Mouse (Mus musculus): Measurements from ENCODE around the gene Aftph. TPM values are rescaled to one million over a fixed set of nuclear protein-coding genes. Genes with fewer than 3 reads are reported as not detected.
A peak's percentile ranks its signal among the peaks of the same experiment; 100 is the strongest.

The Aftph gene
- polyA plus RNA-seq, 1 experiment from 2014 or later, result 22.1 TPM

DNA sequence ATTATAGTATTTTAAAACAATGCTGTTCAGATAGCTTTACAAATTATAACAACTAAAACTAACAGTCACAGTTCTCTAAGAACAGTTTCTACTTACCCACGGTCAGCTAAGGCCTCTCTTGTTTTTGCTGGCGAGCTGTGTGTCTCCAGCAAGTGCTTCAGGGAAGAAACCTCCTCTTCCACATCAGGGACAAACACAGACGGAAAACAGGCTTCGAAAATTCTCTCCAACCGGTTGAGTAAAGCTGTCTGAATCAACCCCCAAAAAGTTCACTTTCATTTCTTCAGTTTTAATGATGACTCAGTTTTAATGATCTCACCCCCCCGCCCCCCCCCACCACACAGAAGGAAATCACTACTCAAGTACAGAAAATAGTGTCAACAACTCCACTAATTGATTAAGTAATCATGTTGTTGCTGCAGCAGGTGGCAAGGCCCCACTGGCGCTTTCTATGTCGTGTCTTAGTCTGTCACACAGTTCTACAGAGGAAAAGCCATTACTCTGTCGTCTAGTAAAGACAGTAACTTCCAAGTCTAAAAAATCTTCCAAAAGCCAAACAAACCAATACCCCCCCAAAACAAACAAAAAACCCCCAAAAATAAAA is 29.2 kb downstream of the Aftph start:
- Histone ChIP-seq H3K27me3 (replicated peaks) (no peaks in the 10 kb centered on the region), H3K4me1 (replicated peaks) (no peaks in the 10 kb centered on the region), H3K27ac (no peak overlapping the region), H3K9ac (no peak overlapping the region), H3K4me3 (replicated peaks) (no peak overlapping the region), H3K4me2 (replicated peaks) (no peak overlapping the region), H3K36me3 (no peaks in the 10 kb centered on the region), H3K9me3 (no peaks in the 10 kb centered on the region)
- 69% methylated on average over 9 of the region's 9 CpGs for WGBS
- ATAC-seq, result no peak

DNA sequence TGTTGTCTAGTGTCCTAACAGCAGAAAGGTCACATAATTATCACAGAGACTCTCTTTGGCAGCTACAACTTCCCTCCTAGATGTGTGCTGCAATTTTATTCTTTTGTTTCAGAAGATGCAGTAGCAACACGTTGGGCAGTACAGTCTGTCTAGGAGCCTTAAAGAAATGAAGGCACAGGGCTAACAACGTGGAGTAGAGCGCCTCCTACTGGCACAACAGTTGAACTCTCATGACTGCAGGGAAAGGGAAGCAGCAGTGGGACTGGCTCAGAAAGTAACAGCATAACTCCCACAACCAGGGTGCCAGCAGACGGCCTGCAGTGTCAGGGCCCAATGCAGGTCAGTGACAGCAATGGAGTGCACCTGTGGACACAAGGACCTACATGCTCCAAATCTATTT is 50.4 kb downstream of the Aftph start:
- H3K4me1 ChIP-seq (replicated peaks), result no peaks in the 10 kb centered on the region
- H3K4me3 ChIP-seq (replicated peaks), result no peak overlapping the region
- no peak overlapping the region for H3K27ac ChIP-seq
- H3K9me3 ChIP-seq, result no peaks in the 10 kb centered on the region
- H3K36me3 ChIP-seq, result no peaks in the 10 kb centered on the region; the same call in 1 of the 2 replicates
- no peak overlapping the region for H3K9ac ChIP-seq
- 8% methylated on average over 4 of the region's 4 CpGs for WGBS
- ATAC-seq, result peak; percentile 76
- no peak overlapping the region for H3K4me2 ChIP-seq (replicated peaks)
- H3K27me3 ChIP-seq (replicated peaks), result no peaks in the 10 kb centered on the region

DNA sequence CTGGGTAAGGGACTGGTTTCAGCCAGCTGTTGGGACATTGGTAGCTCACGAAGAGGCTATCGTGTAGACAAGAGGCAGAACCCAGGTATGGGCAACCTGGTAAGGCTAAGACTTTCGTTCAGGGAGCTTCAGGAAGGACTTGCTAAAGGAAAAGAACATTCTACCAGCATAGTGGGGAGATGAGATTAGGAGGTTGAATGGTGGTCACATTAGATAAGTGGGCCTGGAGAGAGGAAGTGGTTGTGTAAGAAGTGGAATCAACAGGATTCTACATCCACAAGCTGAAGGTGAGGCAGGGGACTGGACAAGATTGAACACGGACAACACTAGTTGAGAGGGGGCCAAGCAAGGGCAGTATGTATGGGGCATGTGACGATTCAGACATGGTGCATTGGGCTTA is 59.7 kb downstream of the Aftph start:
- no peak for ATAC-seq
- 95% methylated on average over 5 of the region's 5 CpGs for WGBS
- Histone ChIP-seq H3K4me3 (replicated peaks) (no peak overlapping the region), H3K4me1 (replicated peaks) (no peaks in the 10 kb centered on the region), H3K9ac (no peak overlapping the region), H3K27me3 (replicated peaks) (no peaks in the 10 kb centered on the region), H3K9me3 (no peaks in the 10 kb centered on the region), H3K4me2 (replicated peaks) (no peak overlapping the region), H3K27ac (no peak overlapping the region), H3K36me3 (no peaks in the 10 kb centered on the region)

DNA sequence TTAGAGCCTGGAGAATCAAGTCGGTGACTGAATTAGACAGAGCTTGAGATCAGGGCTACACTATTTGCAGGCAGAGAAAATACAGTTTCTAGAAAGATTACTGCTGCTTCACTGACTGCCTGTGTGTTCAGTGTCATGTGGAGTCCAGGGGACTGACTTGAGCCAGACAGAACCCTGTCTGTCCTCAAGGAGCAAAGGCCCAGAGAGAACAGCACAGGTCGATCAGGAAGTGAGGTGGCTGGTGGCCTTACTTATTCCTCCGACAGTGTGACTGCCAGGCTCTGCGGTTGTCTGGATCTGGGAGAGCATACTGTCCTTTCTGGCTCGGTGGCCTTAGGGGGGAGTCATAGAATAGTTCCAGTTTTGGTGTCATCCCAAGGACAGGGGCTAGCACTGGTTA is 60.6 kb downstream of the Aftph start:
- no peak overlapping the region for H3K4me3 ChIP-seq (replicated peaks)
- no peaks in the 10 kb centered on the region for H3K27me3 ChIP-seq (replicated peaks)
- no peak overlapping the region for H3K4me2 ChIP-seq (replicated peaks)
- H3K27ac ChIP-seq, result no peak overlapping the region
- no peaks in the 10 kb centered on the region for H3K36me3 ChIP-seq
- no peaks in the 10 kb centered on the region for H3K9me3 ChIP-seq
- ATAC-seq, result no peak
- no peaks in the 10 kb centered on the region for H3K4me1 ChIP-seq (replicated peaks)
- H3K9ac ChIP-seq, result no peak overlapping the region
- 86% methylated on average over 5 of the region's 5 CpGs for WGBS

DNA sequence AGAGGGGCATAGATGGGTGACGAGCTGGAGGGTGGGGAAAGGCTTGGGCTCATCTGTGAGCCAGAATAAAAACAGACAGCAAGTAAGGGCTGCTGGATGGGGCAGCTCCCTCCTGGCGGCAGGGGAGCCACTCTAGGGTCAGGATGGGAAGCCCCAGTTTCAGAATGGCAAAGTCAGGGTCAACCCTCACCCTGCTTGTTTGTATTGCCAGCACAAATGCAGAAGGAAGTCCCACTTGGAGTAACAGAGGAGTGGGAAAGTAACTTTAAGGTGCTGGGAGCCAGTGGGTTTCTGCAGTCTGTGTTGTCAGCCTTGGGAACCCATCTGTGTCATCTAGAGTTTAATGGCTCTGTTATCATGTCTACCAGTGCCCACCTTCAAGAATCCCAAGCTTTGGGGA is 62.0 kb downstream of the Aftph start:
- no peaks in the 10 kb centered on the region for H3K4me1 ChIP-seq (replicated peaks)
- H3K9ac ChIP-seq, result no peak overlapping the region
- no peak overlapping the region for H3K4me3 ChIP-seq (replicated peaks)
- no peak for ATAC-seq
- H3K27me3 ChIP-seq (replicated peaks), result no peaks in the 10 kb centered on the region
- H3K36me3 ChIP-seq, result no peaks in the 10 kb centered on the region
- H3K9me3 ChIP-seq, result no peaks in the 10 kb centered on the region
- 70% methylated on average over 2 of the region's 2 CpGs for WGBS
- no peak overlapping the region for H3K27ac ChIP-seq
- H3K4me2 ChIP-seq (replicated peaks), result no peak overlapping the region

DNA sequence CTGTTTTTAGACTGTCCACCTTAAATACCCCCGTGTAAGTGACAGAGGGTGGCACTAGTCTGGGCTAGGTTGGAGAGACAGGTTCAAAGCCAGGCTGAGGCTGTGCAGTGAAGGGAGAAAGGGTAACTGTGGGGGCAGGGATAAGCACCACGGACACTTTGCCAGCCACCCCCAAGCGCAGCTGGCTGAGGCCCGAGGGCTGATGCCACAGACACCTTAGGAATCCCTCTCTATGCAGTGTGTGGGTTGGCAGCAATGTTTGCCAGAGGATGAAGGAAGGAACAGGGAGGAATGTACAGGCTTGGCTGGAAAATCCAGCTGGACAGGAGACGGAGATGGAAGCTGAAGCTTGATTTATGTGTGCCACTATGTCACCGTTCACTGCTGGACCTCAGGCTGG is 68.9 kb downstream of the Aftph start:
- Histone ChIP-seq H3K4me2 (replicated peaks) (no peak overlapping the region), H3K36me3 (no peaks in the 10 kb centered on the region), H3K4me3 (replicated peaks) (no peak overlapping the region), H3K9me3 (no peaks in the 10 kb centered on the region), H3K27me3 (replicated peaks) (no peaks in the 10 kb centered on the region), H3K9ac (no peak overlapping the region), H3K27ac (no peak overlapping the region), H3K4me1 (replicated peaks) (no peaks in the 10 kb centered on the region)
- 69% methylated on average over 6 of the region's 6 CpGs for WGBS
- no peak for ATAC-seq

DNA sequence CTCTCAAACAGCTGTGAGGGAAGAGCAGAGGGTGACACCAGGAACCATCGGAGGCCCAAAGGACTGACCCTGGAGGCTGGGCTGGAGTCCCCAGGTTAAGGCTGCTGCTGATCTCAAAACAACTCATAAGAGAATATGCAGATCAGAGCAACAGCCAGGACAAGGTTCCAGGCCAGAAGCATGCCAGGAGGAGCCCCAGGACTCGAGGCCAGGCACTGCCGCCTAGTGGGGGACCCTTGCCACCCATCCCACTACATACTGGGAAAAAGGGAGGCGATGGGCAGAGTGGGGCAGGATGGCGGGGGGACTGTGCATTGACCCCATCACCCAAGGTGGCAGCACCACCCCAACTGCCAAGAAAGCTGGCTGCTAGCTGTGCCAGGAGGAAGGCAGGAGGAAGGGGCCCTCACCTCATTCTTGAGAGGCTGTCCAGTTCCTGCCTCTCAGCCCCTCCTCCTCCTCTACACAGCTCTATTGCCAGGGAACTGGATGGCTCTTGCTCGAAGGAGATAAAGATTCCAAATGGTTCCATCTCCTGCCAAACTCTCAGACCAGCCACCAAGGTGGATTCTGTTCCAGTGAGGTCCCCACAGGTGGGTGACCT is 69.5 kb downstream of the Aftph start:
- H3K9me3 ChIP-seq, result no peaks in the 10 kb centered on the region
- no peak for ATAC-seq
- no peaks in the 10 kb centered on the region for H3K27me3 ChIP-seq (replicated peaks)
- H3K4me1 ChIP-seq (replicated peaks), result no peaks in the 10 kb centered on the region
- H3K9ac ChIP-seq, result no peak overlapping the region
- no peaks in the 10 kb centered on the region for H3K36me3 ChIP-seq
- no peak overlapping the region for H3K4me3 ChIP-seq (replicated peaks)
- no peak overlapping the region for H3K27ac ChIP-seq
- no peak overlapping the region for H3K4me2 ChIP-seq (replicated peaks)
- 58% methylated on average over 6 of the region's 6 CpGs for WGBS

DNA sequence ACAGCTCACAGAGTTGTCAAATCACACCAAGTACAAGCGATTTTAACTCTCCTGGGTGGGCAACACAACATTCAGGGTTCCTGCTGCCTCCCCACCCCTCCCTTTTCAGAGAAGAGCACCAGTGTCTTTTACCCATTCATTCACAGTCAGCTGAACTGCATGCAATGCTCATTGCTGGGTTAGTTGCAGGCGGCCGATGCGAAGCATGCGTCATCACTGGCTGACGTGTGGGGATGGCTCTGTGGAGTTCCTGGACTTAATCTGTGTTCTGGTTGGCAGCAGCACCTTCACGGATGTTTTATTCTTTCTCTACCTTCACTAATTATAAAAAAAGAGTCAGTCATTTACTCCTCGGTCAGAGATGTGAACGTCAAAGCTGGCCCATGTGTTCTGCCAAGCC is 76.5 kb downstream of the Aftph start:
- Histone ChIP-seq H3K36me3 (no peaks in the 10 kb centered on the region), H3K9ac (no peak overlapping the region), H3K4me3 (replicated peaks) (no peak overlapping the region), H3K27me3 (replicated peaks) (no peaks in the 10 kb centered on the region), H3K4me1 (replicated peaks) (0 out of 2 replicates have a peak, but pooled peaks cover 4% of the 10 kb centered on the region), H3K27ac (no peak overlapping the region), H3K9me3 (no peaks in the 10 kb centered on the region), H3K4me2 (replicated peaks) (no peak overlapping the region)
- ATAC-seq, result no peak
- WGBS, result 80% methylated on average over 9 of the region's 9 CpGs

DNA sequence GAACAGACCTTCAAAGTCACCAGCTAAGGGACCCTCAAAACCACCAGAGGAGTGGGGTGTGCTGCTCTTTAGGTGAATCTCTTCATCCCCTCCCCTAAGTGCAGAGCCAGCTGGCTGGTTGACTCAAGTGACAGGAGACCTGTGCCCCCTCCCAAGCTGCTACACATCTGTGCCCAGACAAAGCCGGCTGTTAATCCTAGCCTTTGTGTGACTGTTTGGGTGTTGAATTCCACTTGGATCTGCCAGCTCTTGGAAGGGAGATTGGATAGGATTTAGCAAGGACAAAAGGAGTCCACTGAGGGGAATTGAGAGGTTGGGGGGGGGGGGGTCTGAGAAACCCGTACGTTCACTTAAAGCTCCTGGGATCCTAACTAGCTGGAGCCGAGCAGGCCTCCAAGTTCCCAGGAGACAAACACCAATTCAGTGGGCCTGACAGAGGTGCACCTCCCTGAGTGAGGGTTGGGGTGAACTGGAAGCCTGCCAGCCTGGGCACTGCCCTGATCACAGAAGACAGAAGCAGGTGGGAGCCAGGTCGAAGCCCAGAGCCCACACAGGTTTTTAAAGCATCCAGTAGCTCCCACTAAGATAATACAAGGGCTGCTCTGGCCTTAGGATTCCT is 77.7 kb downstream of the Aftph start:
- Histone ChIP-seq H3K36me3 (no peaks in the 10 kb centered on the region), H3K9me3 (no peaks in the 10 kb centered on the region), H3K9ac (no peak overlapping the region), H3K27me3 (replicated peaks) (no peaks in the 10 kb centered on the region), H3K4me3 (replicated peaks) (no peak overlapping the region), H3K4me2 (replicated peaks) (no peak overlapping the region), H3K4me1 (replicated peaks) (0 out of 2 replicates have a peak, but pooled peaks cover 4% of the 10 kb centered on the region), H3K27ac (no peak overlapping the region)
- no peak for ATAC-seq
- 66% methylated on average over 5 of the region's 5 CpGs for whole genome bisulfite sequencing

DNA sequence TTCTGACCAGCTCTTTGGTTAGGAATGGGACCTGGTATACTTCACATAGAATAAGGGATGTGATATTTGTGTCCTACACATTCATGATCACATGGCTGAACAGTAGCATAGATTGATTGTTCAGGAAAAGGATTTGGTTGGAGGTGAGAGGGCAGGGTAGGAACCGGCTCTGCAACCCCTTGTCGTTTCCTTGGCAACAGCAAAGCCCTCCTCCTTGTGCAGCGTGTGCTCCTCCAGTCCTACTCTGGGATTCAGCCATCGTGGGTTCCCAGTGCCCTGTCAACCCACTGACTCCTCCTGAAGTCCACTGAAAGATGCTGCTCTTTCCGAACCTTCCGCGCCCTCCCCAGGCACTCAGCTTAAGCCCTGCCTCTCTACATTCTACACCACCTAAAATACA is 78.6 kb downstream of the Aftph start:
- no peaks in the 10 kb centered on the region for H3K9me3 ChIP-seq
- 60% methylated on average over 7 of the region's 7 CpGs for WGBS
- no peak overlapping the region for H3K4me2 ChIP-seq (replicated peaks)
- no peak; the same call in 1 of the 2 replicates for ATAC-seq
- H3K36me3 ChIP-seq, result no peaks in the 10 kb centered on the region
- no peaks in the 10 kb centered on the region for H3K27me3 ChIP-seq (replicated peaks)
- no peak overlapping the region for H3K9ac ChIP-seq
- H3K4me3 ChIP-seq (replicated peaks), result no peak overlapping the region
- H3K4me1 ChIP-seq (replicated peaks), result 0 out of 2 replicates have a peak, but pooled peaks cover 4% of the 10 kb centered on the region
- H3K27ac ChIP-seq, result no peak overlapping the region

DNA sequence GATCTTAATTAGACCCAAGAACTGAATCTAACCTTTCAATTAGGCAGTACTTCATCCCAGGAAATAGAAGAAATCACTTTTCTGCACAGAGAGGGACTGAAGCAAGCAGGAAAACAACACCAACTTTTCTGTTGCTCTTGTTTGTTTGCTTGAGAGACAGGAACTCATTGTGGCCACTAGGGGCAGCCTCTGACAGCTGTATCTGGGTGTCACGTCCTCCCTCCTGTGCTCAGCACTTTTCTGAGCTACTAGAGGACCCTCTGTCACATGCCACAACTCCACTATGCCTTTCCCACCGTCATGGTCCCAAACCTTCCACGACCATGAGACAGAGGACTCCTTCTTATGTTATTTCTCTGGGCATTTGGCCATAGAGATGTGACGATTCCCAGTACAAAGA is 79.7 kb downstream of the Aftph start:
- Histone ChIP-seq H3K9me3 (no peaks in the 10 kb centered on the region), H3K4me1 (replicated peaks) (peaks cover 9% of the 10 kb centered on the region), H3K27ac (no peak overlapping the region), H3K36me3 (no peaks in the 10 kb centered on the region), H3K4me3 (replicated peaks) (no peak overlapping the region), H3K9ac (no peak overlapping the region), H3K27me3 (replicated peaks) (no peaks in the 10 kb centered on the region), H3K4me2 (replicated peaks) (no peak overlapping the region)
- no peak for ATAC-seq
- 38% methylated on average over 4 of the region's 4 CpGs for WGBS

DNA sequence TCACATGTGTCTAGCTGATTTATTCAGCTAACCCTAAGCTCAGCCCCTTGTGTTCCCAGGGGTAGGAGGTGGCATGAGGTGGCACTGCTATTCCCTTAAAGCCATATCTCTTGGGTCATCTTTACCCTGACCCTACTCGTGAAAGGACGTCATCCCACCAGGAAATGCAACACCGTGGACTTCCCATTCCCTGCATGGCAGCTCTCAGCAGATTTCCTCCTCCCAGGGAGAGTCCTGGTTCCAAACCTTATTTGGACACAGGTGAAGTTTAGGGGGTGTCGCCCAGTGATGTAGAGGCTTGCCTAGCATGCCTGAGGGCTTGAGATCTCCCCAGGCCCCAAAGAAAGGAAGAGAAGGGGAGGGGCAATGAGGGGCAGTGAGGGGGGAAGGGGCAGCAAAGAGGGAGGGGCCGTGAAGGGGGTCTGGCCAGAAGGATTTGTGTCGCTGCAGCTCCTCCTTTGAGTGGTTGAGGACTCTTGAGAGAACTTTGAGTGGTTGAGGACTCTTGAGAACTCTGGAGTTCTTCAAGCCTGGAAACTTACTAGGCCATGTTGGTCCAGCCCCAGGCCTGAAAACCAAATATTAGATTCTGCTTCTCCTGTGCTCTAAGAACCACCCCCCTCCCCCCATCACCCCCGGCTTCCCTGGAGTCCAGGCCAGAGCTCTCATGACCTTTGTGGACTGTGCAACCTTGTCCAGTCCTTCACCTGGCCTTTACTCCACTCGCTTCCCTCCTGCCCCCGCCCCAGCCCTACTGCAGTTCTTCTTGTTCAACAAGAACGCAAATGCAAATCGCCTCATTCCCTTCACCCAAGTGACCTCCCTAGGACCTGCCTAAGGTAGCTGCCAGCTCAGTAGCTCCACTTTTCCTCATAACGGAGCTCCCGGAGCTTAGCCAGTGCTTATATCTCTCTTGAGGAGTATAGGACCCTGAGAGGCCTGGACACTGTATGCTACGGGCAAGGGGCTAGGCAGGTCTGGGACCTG is 81.0 kb downstream of the Aftph start:
- 74% methylated on average over 14 of the region's 14 CpGs for WGBS
- no peak for ATAC-seq
- Histone ChIP-seq H3K9ac (no peak overlapping the region), H3K4me3 (replicated peaks) (no peak overlapping the region), H3K4me1 (replicated peaks) (peaks cover 22% of the 10 kb centered on the region), H3K4me2 (replicated peaks) (no peak overlapping the region), H3K36me3 (no peaks in the 10 kb centered on the region), H3K27ac (no peak overlapping the region), H3K9me3 (no peaks in the 10 kb centered on the region), H3K27me3 (replicated peaks) (no peaks in the 10 kb centered on the region)

Measured in intestine, embryonic 15.5 days (tissue).